Mouse (Mus musculus) embryonic facial prominence, embryonic 15.5 days (tissue): ENCODE results near the gene Vwf. TPM values are rescaled to one million over a fixed set of nuclear protein-coding genes. Genes with fewer than 3 reads are reported as not detected.

Source experiments
- ATAC-seq: fragments of 200-750 bp; cut with Nextera tagmentation; 2 replicates; pipeline ENCODE4 v1.8.0; 2017; ENCODE audit warnings: low read depth, moderate TSS enrichment; ENCODE audit not compliant: insufficient number of reproducible peaks, low FRiP score, low TSS enrichment
- H3K27ac ChIP-seq: fragments of 300-500 bp; sonication (generic); replicated peaks from 2 replicates; pipeline ENCODE4 v1.5.1; 2015; ENCODE audit warnings: mild to moderate bottlenecking, inconsistent platforms
- H3K27me3 ChIP-seq: fragments of 300-500 bp; sonication (generic); 2 replicates; pipeline ENCODE4 v1.6.1; 2015; ENCODE audit warnings: inconsistent platforms
- H3K36me3 ChIP-seq: fragments of 300-500 bp; sonication (generic); 2 replicates; pipeline ENCODE4 v1.6.1; 2015; ENCODE audit warnings: mild to moderate bottlenecking, inconsistent platforms
- H3K4me1 ChIP-seq: fragments of 300-500 bp; sonication (generic); 2 replicates; pipeline ENCODE4 v1.6.1; 2015; ENCODE audit warnings: inconsistent platforms
- H3K4me2 ChIP-seq: fragments of 300-500 bp; sonication (generic); replicated peaks from 2 replicates; pipeline ENCODE4 v1.6.1; 2015; ENCODE audit warnings: mild to moderate bottlenecking, inconsistent platforms
- H3K4me3 ChIP-seq: fragments of 300-500 bp; sonication (generic); replicated peaks from 2 replicates; pipeline ENCODE4 v1.5.1; 2015; ENCODE audit warnings: mild to moderate bottlenecking, inconsistent platforms
- H3K9ac ChIP-seq: fragments of 300-500 bp; sonication (generic); 2 replicates; pipeline ENCODE4 v1.6.1; 2015; ENCODE audit warnings: inconsistent platforms
- H3K9me3 ChIP-seq: fragments of 300-500 bp; sonication (generic); replicated peaks from 2 replicates; pipeline ENCODE4 v1.6.1; 2016; ENCODE audit warnings: inconsistent platforms
- WGBS: fragments of 180-500 bp; shearing (Covaris S2); methylation state at CpG from one replicate; pipeline ENCODE4 v1.1.7; 2015; 5-methylcytosine and 5-hydroxymethylcytosine counted together
- polyA plus RNA-seq: library from polyadenylated mRNA; unstranded; fragments of >200 nt; fragmentation: Nextera tagmentation; extraction: Ambion mirVana; gene quantifications from 2 replicates; pipeline ENCODE4 v1.2.1, GENCODE M21; 2015

Vwf gene
- polyA plus RNA-seq, 1 experiment from 2014 or later = 9.4 TPM

DNA sequence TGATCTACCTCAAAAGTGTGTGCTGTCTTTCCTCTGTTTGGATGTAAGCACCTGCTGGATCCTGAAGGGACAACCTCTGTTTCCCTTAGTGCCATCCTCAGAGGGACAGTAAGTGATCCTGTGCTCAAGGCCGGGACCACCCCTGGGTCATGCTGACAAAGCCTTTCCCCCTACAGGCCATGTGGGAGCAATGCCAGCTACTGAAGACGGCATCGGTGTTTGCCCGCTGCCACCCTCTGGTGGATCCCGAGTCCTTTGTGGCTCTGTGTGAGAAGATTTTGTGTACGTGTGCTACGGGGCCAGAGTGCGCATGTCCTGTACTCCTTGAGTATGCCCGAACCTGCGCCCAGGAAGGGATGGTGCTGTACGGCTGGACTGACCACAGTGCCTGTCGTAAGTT, 41.7 kb downstream of the Vwf start:
- no peak for ATAC-seq
- 90% methylated on average over 12 of the region's 12 CpGs for WGBS
- no peak overlapping the region for H3K4me3 ChIP-seq
- H3K9me3 ChIP-seq = no peaks in the 10 kb centered on the region
- no peak overlapping the region for H3K9ac ChIP-seq
- H3K36me3 ChIP-seq = no peaks in the 10 kb centered on the region
- H3K27ac ChIP-seq = no peak overlapping the region
- H3K4me2 ChIP-seq = no peak overlapping the region
- H3K27me3 ChIP-seq = no peaks in the 10 kb centered on the region
- H3K4me1 ChIP-seq = peaks cover 19% of the 10 kb centered on the region

- ATAC-seq = no peak
- Histone ChIP-seq H3K36me3 (no peaks in the 10 kb centered on the region), H3K4me1 (peaks cover 19% of the 10 kb centered on the region), H3K9ac (no peak overlapping the region), H3K4me2 (no peak overlapping the region), H3K27me3 (no peaks in the 10 kb centered on the region), H3K4me3 (no peak overlapping the region), H3K9me3 (no peaks in the 10 kb centered on the region), H3K27ac (no peak overlapping the region)
- WGBS = 72% methylated on average over 8 of the region's 8 CpGs
These were observed 42.5 kb downstream of the Vwf start for GRCm38 (mm10) chr6:125589075-125589474.

- Histone ChIP-seq H3K36me3 (no peaks in the 10 kb centered on the region), H3K27ac (no peak overlapping the region), H3K27me3 (no peaks in the 10 kb centered on the region), H3K4me3 (no peak overlapping the region), H3K9me3 (no peaks in the 10 kb centered on the region), H3K4me1 (peaks cover 16% of the 10 kb centered on the region), H3K9ac (no peak overlapping the region), H3K4me2 (no peak overlapping the region)
- no peak for ATAC-seq
- 83% methylated on average over 7 of the region's 7 CpGs for WGBS
These were observed 43.5 kb downstream of the Vwf start for GRCm38 (mm10) chr6:125590056-125590455.

- Histone ChIP-seq H3K27me3 (no peaks in the 10 kb centered on the region), H3K9ac (no peak overlapping the region), H3K4me1 (peaks cover 12% of the 10 kb centered on the region), H3K27ac (no peak overlapping the region), H3K4me2 (no peak overlapping the region), H3K4me3 (no peak overlapping the region), H3K9me3 (no peaks in the 10 kb centered on the region), H3K36me3 (no peaks in the 10 kb centered on the region)
- no peak for ATAC-seq
- WGBS = 44% methylated on average over 8 of the region's 8 CpGs
These were observed 43.9 kb downstream of the Vwf start for GRCm38 (mm10) chr6:125590471-125590870.

- no peak for ATAC-seq
- WGBS = 57% methylated on average over 8 of the region's 8 CpGs
- Histone ChIP-seq H3K27ac (peak overlapping the region; percentile 48; the same call in 1 of the 2 replicates), H3K4me3 (no peak overlapping the region), H3K4me1 (peaks cover 8% of the 10 kb centered on the region; the same call in 1 of the 2 replicates), H3K4me2 (no peak overlapping the region), H3K9me3 (no peaks in the 10 kb centered on the region), H3K36me3 (no peaks in the 10 kb centered on the region), H3K9ac (no peak overlapping the region), H3K27me3 (no peaks in the 10 kb centered on the region)
These were observed 45.2 kb downstream of the Vwf start for GRCm38 (mm10) chr6:125591652-125592385.

GRCm38 (mm10) chr6:125592536-125592935, 46.0 kb downstream of the Vwf start:
- Histone ChIP-seq H3K27me3 (no peaks in the 10 kb centered on the region), H3K4me1 (peaks cover 8% of the 10 kb centered on the region; the same call in 1 of the 2 replicates), H3K4me2 (no peak overlapping the region), H3K4me3 (no peak overlapping the region), H3K36me3 (no peaks in the 10 kb centered on the region), H3K9me3 (no peaks in the 10 kb centered on the region), H3K27ac (no peak overlapping the region), H3K9ac (no peak overlapping the region)
- ATAC-seq = no peak
- WGBS = 78% methylated on average over 6 of the region's 6 CpGs

DNA sequence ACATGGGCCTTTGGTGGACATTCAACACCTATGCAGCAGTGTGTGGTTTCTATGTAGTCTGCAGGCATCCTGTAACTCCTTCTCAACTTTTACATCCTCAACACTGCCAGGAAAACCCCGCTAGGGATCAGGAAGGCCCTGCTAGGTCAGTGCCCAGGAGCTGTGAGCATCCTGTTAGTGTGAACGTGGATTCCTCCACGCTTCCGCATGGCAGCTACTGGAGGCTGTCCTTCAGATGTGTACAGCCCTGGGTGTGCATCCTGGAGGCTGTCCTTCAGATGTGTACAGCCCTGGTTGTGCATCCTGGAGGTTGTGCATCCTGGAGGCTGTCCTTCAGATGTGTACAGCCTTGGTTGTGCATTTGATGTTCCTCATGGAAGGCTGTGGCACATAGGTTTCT, 47.7 kb downstream of the Vwf start:
- Histone ChIP-seq H3K27ac (no peak overlapping the region), H3K9me3 (no peaks in the 10 kb centered on the region), H3K4me1 (peaks cover 8% of the 10 kb centered on the region; the same call in 1 of the 2 replicates), H3K4me2 (no peak overlapping the region), H3K27me3 (no peaks in the 10 kb centered on the region), H3K36me3 (no peaks in the 10 kb centered on the region), H3K9ac (no peak overlapping the region), H3K4me3 (no peak overlapping the region)
- ATAC-seq = no peak
- WGBS = 86% methylated on average over 4 of the region's 4 CpGs

- no peak overlapping the region for H3K4me2 ChIP-seq
- no peak overlapping the region for H3K4me3 ChIP-seq
- no peaks in the 10 kb centered on the region for H3K9me3 ChIP-seq
- H3K36me3 ChIP-seq = no peaks in the 10 kb centered on the region
- no peak for ATAC-seq
- H3K27ac ChIP-seq = no peak overlapping the region
- WGBS = 50% methylated on average over 4 of the region's 4 CpGs
- peaks cover 8% of the 10 kb centered on the region; the same call in 1 of the 2 replicates for H3K4me1 ChIP-seq
- H3K9ac ChIP-seq = no peak overlapping the region
- H3K27me3 ChIP-seq = no peaks in the 10 kb centered on the region
These were observed 48.3 kb downstream of the Vwf start for GRCm38 (mm10) chr6:125594825-125595224.

DNA sequence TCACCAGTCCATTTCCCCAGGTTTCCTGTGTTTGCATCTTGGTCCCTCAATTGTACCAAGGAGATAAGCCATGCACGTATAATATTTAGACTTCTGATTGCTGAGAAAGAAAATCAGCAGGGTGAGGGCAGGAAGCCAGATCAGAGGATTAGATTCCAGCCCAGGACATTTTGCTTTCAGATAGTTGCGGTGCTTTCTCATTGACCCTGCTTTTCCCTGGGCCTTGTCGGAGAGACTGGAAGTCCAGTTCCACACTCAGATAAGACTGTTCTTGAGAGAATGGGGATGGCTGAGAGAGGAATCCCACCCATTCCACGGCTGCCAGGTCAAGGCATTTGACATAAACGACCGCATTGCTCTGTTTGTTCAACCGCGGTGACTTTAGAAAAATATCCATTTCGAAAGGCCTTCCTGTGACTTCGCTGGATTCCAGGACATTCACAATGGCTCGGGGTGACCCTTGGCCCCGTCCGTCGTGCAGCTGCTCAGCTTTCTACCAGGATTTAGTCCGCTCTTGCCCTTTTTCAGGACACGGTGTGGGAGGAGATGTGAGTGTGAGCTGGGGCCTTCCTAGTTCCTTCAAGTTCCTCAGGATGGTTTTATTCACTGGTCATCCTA, 50.2 kb downstream of the Vwf start:
- Histone ChIP-seq H3K27ac (no peak overlapping the region), H3K9ac (no peak overlapping the region), H3K4me1 (peaks cover 9% of the 10 kb centered on the region; the same call in 1 of the 2 replicates), H3K36me3 (no peaks in the 10 kb centered on the region), H3K9me3 (no peaks in the 10 kb centered on the region), H3K4me2 (no peak overlapping the region), H3K4me3 (no peak overlapping the region), H3K27me3 (no peaks in the 10 kb centered on the region)
- no peak for ATAC-seq
- 54% methylated on average over 16 of the region's 16 CpGs for WGBS

GRCm38 (mm10) chr6:125597716-125598115, 51.1 kb downstream of the Vwf start:
- Histone ChIP-seq H3K4me2 (no peak overlapping the region), H3K36me3 (no peaks in the 10 kb centered on the region), H3K9me3 (no peaks in the 10 kb centered on the region), H3K27me3 (no peaks in the 10 kb centered on the region), H3K4me3 (no peak overlapping the region), H3K9ac (no peak overlapping the region), H3K4me1 (peaks cover 15% of the 10 kb centered on the region; the same call in 1 of the 2 replicates), H3K27ac (no peak overlapping the region)
- ATAC-seq = no peak
- WGBS = 84% methylated on average over 4 of the region's 4 CpGs

DNA sequence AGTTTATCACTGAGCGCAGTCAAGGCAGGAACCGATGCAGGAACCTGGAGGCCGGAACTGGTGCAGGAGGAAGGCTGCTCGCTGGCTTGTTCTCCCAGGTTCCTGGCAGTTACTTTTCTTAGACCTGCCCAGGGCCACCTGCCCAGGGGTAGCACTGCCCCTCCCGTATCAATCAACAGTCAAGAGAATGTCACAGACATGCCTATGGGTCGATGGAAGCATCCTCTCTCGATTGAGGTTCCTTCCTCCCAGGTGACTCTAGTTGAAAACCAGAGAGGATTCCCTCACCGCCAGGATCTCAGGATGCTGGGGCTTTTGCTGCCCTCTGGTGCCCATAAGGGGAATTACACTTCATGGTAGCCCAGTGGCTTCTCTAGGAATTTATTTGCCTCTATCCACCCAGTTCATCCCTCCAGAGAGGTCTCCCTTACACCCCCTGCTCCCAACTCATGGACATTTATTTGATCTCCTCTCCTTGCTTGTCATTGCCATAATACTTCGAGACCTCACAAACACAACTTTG, 53.5 kb downstream of the Vwf start:
- no peaks in the 10 kb centered on the region for H3K36me3 ChIP-seq
- 40% methylated on average over 9 of the region's 9 CpGs for WGBS
- no peak overlapping the region for H3K4me3 ChIP-seq
- no peak overlapping the region for H3K9ac ChIP-seq
- no peaks in the 10 kb centered on the region for H3K9me3 ChIP-seq
- ATAC-seq = no peak
- H3K27me3 ChIP-seq = no peaks in the 10 kb centered on the region
- H3K4me2 ChIP-seq = no peak overlapping the region
- H3K27ac ChIP-seq = no peak overlapping the region
- H3K4me1 ChIP-seq = peaks cover 38% of the 10 kb centered on the region
